Mouse (Mus musculus): ENCODE data around the gene Mpeg1. TPM values are rescaled to one million over a fixed set of nuclear protein-coding genes. Genes with fewer than 3 reads are reported as not detected.

The Mpeg1 gene
- polyA plus RNA-seq, 1 experiment from 2014 or later = 2.2 TPM

GRCm38 (mm10) chr19:12493453-12494186 is 33.0 kb downstream of the Mpeg1 start:
- WGBS = 62% methylated on average over 4 of the region's 4 CpGs
- Histone ChIP-seq H3K9me3 (ENCODE audit: control insufficient read depth) (no peaks in the 10 kb centered on the region), H3K4me1 (replicated peaks; ENCODE audit: control insufficient read depth, insufficient read depth, low read length) (0 out of 2 replicates have a peak, but pooled peaks cover 9% of the 10 kb centered on the region), H3K27me3 (replicated peaks; ENCODE audit: control insufficient read depth, insufficient read depth, low read length) (no peaks in the 10 kb centered on the region), H3K9ac (ENCODE audit: low read depth, low read length) (no peak overlapping the region), H3K36me3 (ENCODE audit: control insufficient read depth, insufficient read depth) (peaks cover 21% of the 10 kb centered on the region; the same call in 1 of the 2 replicates), H3K4me2 (replicated peaks; ENCODE audit: low read depth) (no peak overlapping the region), H3K27ac (ENCODE audit: low read depth, low read length) (no peak overlapping the region), H3K4me3 (ENCODE audit: low read depth, low read length) (no peak overlapping the region)
- no peak for TF ChIP-seq CTCF (IDR thresholded peaks at IDR 0.05; ENCODE audit: low read depth)
- no peak for ATAC-seq

- no peak overlapping the region for H3K9ac ChIP-seq (ENCODE audit: low read depth, low read length)
- H3K4me3 ChIP-seq (ENCODE audit: low read depth, low read length) = no peak overlapping the region
- no peaks in the 10 kb centered on the region for H3K9me3 ChIP-seq (ENCODE audit: control insufficient read depth)
- ATAC-seq = no peak
- 78% methylated on average over 4 of the region's 4 CpGs for WGBS
- H3K36me3 ChIP-seq (ENCODE audit: control insufficient read depth, insufficient read depth) = peaks cover 21% of the 10 kb centered on the region; the same call in 1 of the 2 replicates
- H3K4me2 ChIP-seq (replicated peaks; ENCODE audit: low read depth) = no peak overlapping the region
- 0 out of 2 replicates have a peak, but pooled peaks cover 13% of the 10 kb centered on the region for H3K4me1 ChIP-seq (replicated peaks; ENCODE audit: control insufficient read depth, insufficient read depth, low read length)
- no peak overlapping the region for H3K27ac ChIP-seq (ENCODE audit: low read depth, low read length)
- no peak for TF ChIP-seq CTCF (IDR thresholded peaks at IDR 0.05; ENCODE audit: low read depth)
- H3K27me3 ChIP-seq (replicated peaks; ENCODE audit: control insufficient read depth, insufficient read depth, low read length) = no peaks in the 10 kb centered on the region
These were observed 33.5 kb downstream of the Mpeg1 start for GRCm38 (mm10) chr19:12494187-12494458.

- 59% methylated on average over 3 of the region's 3 CpGs for WGBS
- Histone ChIP-seq H3K9ac (ENCODE audit: low read depth, low read length) (no peak overlapping the region), H3K4me3 (ENCODE audit: low read depth, low read length) (no peak overlapping the region), H3K9me3 (ENCODE audit: control insufficient read depth) (no peaks in the 10 kb centered on the region), H3K4me2 (replicated peaks; ENCODE audit: low read depth) (no peak overlapping the region), H3K4me1 (replicated peaks; ENCODE audit: control insufficient read depth, insufficient read depth, low read length) (0 out of 2 replicates have a peak, but pooled peaks cover 7% of the 10 kb centered on the region), H3K27ac (ENCODE audit: low read depth, low read length) (no peak overlapping the region), H3K27me3 (replicated peaks; ENCODE audit: control insufficient read depth, insufficient read depth, low read length) (no peaks in the 10 kb centered on the region), H3K36me3 (ENCODE audit: control insufficient read depth, insufficient read depth) (peaks cover 21% of the 10 kb centered on the region; the same call in 1 of the 2 replicates)
- no peak for TF ChIP-seq CTCF (IDR thresholded peaks at IDR 0.05; ENCODE audit: low read depth)
- no peak for ATAC-seq
These were observed 34.5 kb downstream of the Mpeg1 start for GRCm38 (mm10) chr19:12494972-12495535.

- TF ChIP-seq CTCF (IDR thresholded peaks at IDR 0.05; ENCODE audit: low read depth) = no peak
- Histone ChIP-seq H3K9ac (ENCODE audit: low read depth, low read length) (no peak overlapping the region), H3K27me3 (replicated peaks; ENCODE audit: control insufficient read depth, insufficient read depth, low read length) (no peaks in the 10 kb centered on the region), H3K4me2 (replicated peaks; ENCODE audit: low read depth) (no peak overlapping the region), H3K4me3 (ENCODE audit: low read depth, low read length) (no peak overlapping the region), H3K27ac (ENCODE audit: low read depth, low read length) (no peak overlapping the region), H3K4me1 (replicated peaks; ENCODE audit: control insufficient read depth, insufficient read depth, low read length) (0 out of 2 replicates have a peak, but pooled peaks cover 7% of the 10 kb centered on the region), H3K36me3 (ENCODE audit: control insufficient read depth, insufficient read depth) (peaks cover 13% of the 10 kb centered on the region; the same call in 1 of the 2 replicates), H3K9me3 (ENCODE audit: control insufficient read depth) (no peaks in the 10 kb centered on the region)
- WGBS = 79% methylated on average over 2 of the region's 2 CpGs
- no peak for ATAC-seq
These were observed 35.7 kb downstream of the Mpeg1 start for GRCm38 (mm10) chr19:12496241-12496640.

- no peak for TF ChIP-seq CTCF (IDR thresholded peaks at IDR 0.05; ENCODE audit: low read depth)
- no peaks in the 10 kb centered on the region for H3K9me3 ChIP-seq (ENCODE audit: control insufficient read depth)
- no peak overlapping the region for H3K9ac ChIP-seq (ENCODE audit: low read depth, low read length)
- no peak overlapping the region for H3K27ac ChIP-seq (ENCODE audit: low read depth, low read length)
- 0 out of 2 replicates have a peak, but pooled peaks cover 7% of the 10 kb centered on the region for H3K4me1 ChIP-seq (replicated peaks; ENCODE audit: control insufficient read depth, insufficient read depth, low read length)
- WGBS = 84% methylated on average over 2 of the region's 2 CpGs
- H3K27me3 ChIP-seq (replicated peaks; ENCODE audit: control insufficient read depth, insufficient read depth, low read length) = no peaks in the 10 kb centered on the region
- no peak for ATAC-seq
- no peak overlapping the region for H3K4me3 ChIP-seq (ENCODE audit: low read depth, low read length)
- H3K36me3 ChIP-seq (ENCODE audit: control insufficient read depth, insufficient read depth) = no peaks in the 10 kb centered on the region
- H3K4me2 ChIP-seq (replicated peaks; ENCODE audit: low read depth) = no peak overlapping the region
These were observed 37.3 kb downstream of the Mpeg1 start for GRCm38 (mm10) chr19:12497909-12498308.

- WGBS = 74% methylated on average over 4 of the region's 4 CpGs
- 0 out of 2 replicates have a peak, but pooled peaks cover 7% of the 10 kb centered on the region for H3K4me1 ChIP-seq (replicated peaks; ENCODE audit: control insufficient read depth, insufficient read depth, low read length)
- H3K9me3 ChIP-seq (ENCODE audit: control insufficient read depth) = no peaks in the 10 kb centered on the region
- H3K27ac ChIP-seq (ENCODE audit: low read depth, low read length) = no peak overlapping the region; the same call in 1 of the 2 replicates
- H3K9ac ChIP-seq (ENCODE audit: low read depth, low read length) = no peak overlapping the region
- no peak overlapping the region for H3K4me3 ChIP-seq (ENCODE audit: low read depth, low read length)
- no peaks in the 10 kb centered on the region for H3K36me3 ChIP-seq (ENCODE audit: control insufficient read depth, insufficient read depth)
- H3K27me3 ChIP-seq (replicated peaks; ENCODE audit: control insufficient read depth, insufficient read depth, low read length) = no peaks in the 10 kb centered on the region
- no peak overlapping the region for H3K4me2 ChIP-seq (replicated peaks; ENCODE audit: low read depth)
- TF ChIP-seq CTCF (IDR thresholded peaks at IDR 0.05; ENCODE audit: low read depth) = no peak
- no peak for ATAC-seq
These were observed 37.7 kb downstream of the Mpeg1 start for GRCm38 (mm10) chr19:12498321-12498720.

Measured in intestine, postnatal 0 days (tissue).